30 mouse cellular contexts compared by ENCODE assay signal in the genomic region with DNA sequence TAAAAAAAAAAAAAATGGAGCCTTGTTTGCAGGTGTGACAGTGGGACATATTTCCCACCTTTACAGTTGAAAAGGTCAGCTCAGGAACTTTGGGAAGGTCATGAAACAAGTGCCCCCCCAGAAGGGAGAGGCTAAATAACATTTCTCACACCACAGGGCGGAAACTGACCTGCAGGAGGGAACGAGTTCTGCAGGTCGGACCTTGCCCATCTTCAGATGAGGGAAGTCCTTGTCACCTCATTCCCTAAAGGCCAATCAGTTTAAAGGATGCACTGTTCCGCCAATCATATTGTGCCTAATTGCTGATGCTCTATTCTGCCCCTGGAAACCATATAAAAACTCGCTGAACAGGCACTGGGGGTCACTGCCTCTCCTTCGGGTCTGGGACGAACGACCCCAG. TPM values are rescaled to one million over a fixed set of nuclear protein-coding genes. Genes with fewer than 3 reads are reported as not detected.
"Had no signal": no experiment of that assay in that cellular context is flagged by ENCODE, and none has a peak within 500 bp of the region (broad histone marks: within the 10 kb centered on the region; RNA-seq: fewer than 3 reads in every experiment).

No protein-coding gene starts in this region.

- H3K4me3 ChIP-seq: embryonic facial prominence, embryonic 10.5 days; embryonic facial prominence, embryonic 12.5 days; embryonic facial prominence, embryonic 13.5 days; embryonic facial prominence, embryonic 15.5 days; erythroblast, embryonic 14.5 days; forebrain, embryonic 10.5 days; forebrain, embryonic 12.5 days; forebrain, embryonic 13.5 days; forebrain, embryonic 15.5 days; gastrocnemius, adult 2 months; heart, adult 2 months; heart, embryonic 10.5 days had no signal

- H3K9ac ChIP-seq: embryonic facial prominence, embryonic 12.5 days; embryonic facial prominence, embryonic 13.5 days; embryonic facial prominence, embryonic 15.5 days; forebrain, embryonic 12.5 days; forebrain, embryonic 13.5 days; forebrain, embryonic 15.5 days; forebrain, postnatal 0 days had no signal

- ATAC-seq: forebrain, embryonic 13.5 days; forebrain, embryonic 14.5 days; forebrain, embryonic 15.5 days; forebrain, embryonic 16.5 days; forebrain, postnatal 0 days had no signal

- H3K27ac ChIP-seq: embryonic facial prominence, embryonic 10.5 days; embryonic facial prominence, embryonic 12.5 days; embryonic facial prominence, embryonic 13.5 days; embryonic facial prominence, embryonic 15.5 days; forebrain, embryonic 10.5 days; forebrain, embryonic 12.5 days; forebrain, embryonic 13.5 days; forebrain, embryonic 15.5 days; gastrocnemius, adult 2 months; heart, adult 2 months; heart, embryonic 10.5 days had no signal

- H3K4me1 ChIP-seq: embryonic facial prominence, embryonic 12.5 days; embryonic facial prominence, embryonic 13.5 days; embryonic facial prominence, embryonic 15.5 days; forebrain, embryonic 10.5 days; forebrain, embryonic 12.5 days; forebrain, embryonic 13.5 days; forebrain, embryonic 15.5 days; heart, embryonic 10.5 days had no signal

- H3K36me3 ChIP-seq: embryonic facial prominence, embryonic 10.5 days; embryonic facial prominence, embryonic 12.5 days; embryonic facial prominence, embryonic 13.5 days; embryonic facial prominence, embryonic 15.5 days; forebrain, embryonic 10.5 days; forebrain, embryonic 12.5 days; forebrain, embryonic 15.5 days; heart, embryonic 10.5 days had no signal

- H3K4me2 ChIP-seq: embryonic facial prominence, embryonic 12.5 days; embryonic facial prominence, embryonic 13.5 days; embryonic facial prominence, embryonic 15.5 days; forebrain, embryonic 12.5 days; forebrain, embryonic 13.5 days; forebrain, embryonic 15.5 days had no signal

- DNase-seq: cerebellum, adult 8-10 months; cerebellum, adult 9-10 months; cerebellum, adult 9-11 months; cerebellum, postnatal 10 days; cerebellum, postnatal 14 days; cerebellum, postnatal 25 days; cerebellum, postnatal 36 days; embryo, embryonic 11 days; forebrain, postnatal 0 days; gastrocnemius, adult 2 months; gastrocnemius, postnatal 10 days; gastrocnemius, postnatal 14 days; gastrocnemius, postnatal 25 days; gastrocnemius, postnatal 36 days; heart, adult 2 months had no signal

- H3K9me3 ChIP-seq: embryonic facial prominence, embryonic 10.5 days; embryonic facial prominence, embryonic 12.5 days; embryonic facial prominence, embryonic 13.5 days; embryonic facial prominence, embryonic 15.5 days; forebrain, embryonic 10.5 days; forebrain, embryonic 12.5 days; forebrain, embryonic 13.5 days; forebrain, embryonic 15.5 days; heart, embryonic 10.5 days had no signal

- H3K27me3 ChIP-seq: embryonic facial prominence, embryonic 12.5 days; embryonic facial prominence, embryonic 13.5 days; embryonic facial prominence, embryonic 15.5 days; forebrain, embryonic 12.5 days; forebrain, embryonic 13.5 days; forebrain, embryonic 15.5 days had no signal

RNA-seq across cellular contexts. Expression of gene Hpx, which starts 54.0 kb away (rescaled TPM):
- total RNA-seq: common myeloid progenitor, adult 5-6 weeks; forebrain, postnatal 0 days; gastrocnemius, adult 2 months; gastrocnemius, postnatal 14 days; gastrocnemius, postnatal 25 days; granulocyte monocyte progenitor cell, adult 5-6 weeks had no signal
- polyA plus RNA-seq: erythroblast, embryonic 14.5 days; forebrain, embryonic 11.5 days; forebrain, embryonic 13.5 days; forebrain, embryonic 14.5 days had no signal
